ENCODE assay signal across 8 mouse cellular contexts in genomic region chr19:31342150-31342549, GRCm38 (mm10).
DNase-seq lines count a peak whose midpoint lies in the region; TF ChIP-seq lines count a peak whose summit lies in the region.

No protein-coding gene starts in this region.

- H3K36me3 ChIP-seq in E14TG2a.4 (ENCODE audit: insufficient read depth, low read length): no peaks in the 10 kb centered on the region

- peak; percentile 58 for TF ChIP-seq CTCF in E14TG2a.4 (conservative IDR thresholded peaks at IDR 0.05; ENCODE audit: low read length)
- TF ChIP-seq CTCF in embryonic fibroblast, embryonic 13.5 days (IDR thresholded peaks at IDR 0.05; ENCODE audit: borderline replicate concordance, insufficient read depth, low read length): peak; percentile 63; the same call in 1 of the 2 replicates

- H3K9me3 ChIP-seq in E14TG2a.4 (ENCODE audit: low read length): no peaks in the 10 kb centered on the region

- peak; percentile 35 for DNase-seq in layer of hippocampus, adult 11-12 months (ENCODE audit: low spot score)
- DNase-seq in layer of hippocampus, adult 9-10 months (ENCODE audit: low spot score): no peak
- peak; percentile 59 for DNase-seq in adrenal gland, postnatal 25 days
- peak; percentile 61 for DNase-seq in kidney, postnatal 14 days
- DNase-seq in natural killer cell, adult 2 months (ENCODE audit: low spot score in 2 of 2): peak; percentile 16 to 38
- DNase-seq in urinary bladder, postnatal 36 days (ENCODE audit: low spot score in 2 of 2): peak; percentile 13

- H3K4me3 ChIP-seq in E14TG2a.4 (replicated peaks; ENCODE audit: low read length): no peak overlapping the region
- no peak overlapping the region for H3K4me3 ChIP-seq in embryonic fibroblast, embryonic 13.5 days (ENCODE audit: insufficient read depth, low read length)

- H3K27ac ChIP-seq in embryonic fibroblast, embryonic 13.5 days (ENCODE audit: insufficient read depth, low read length): no peak overlapping the region

- no peaks in the 10 kb centered on the region for H3K27me3 ChIP-seq in E14TG2a.4 (ENCODE audit: insufficient read depth, low read length)

- no peak for TF ChIP-seq POLR2A in embryonic fibroblast, embryonic 13.5 days (IDR thresholded peaks at IDR 0.05; ENCODE audit: low read depth, low read length)

- no peaks in the 10 kb centered on the region for H3K4me1 ChIP-seq in E14TG2a.4 (replicated peaks; ENCODE audit: low read depth, low read length)
- H3K4me1 ChIP-seq in embryonic fibroblast, embryonic 13.5 days (ENCODE audit: control insufficient read depth, insufficient read depth, low read length): no peaks in the 10 kb centered on the region
